Mouse (Mus musculus): ENCODE data around the gene Emsy.
A peak's percentile ranks its signal among the peaks of the same experiment; 100 is the strongest.

Gene Emsy

DNA sequence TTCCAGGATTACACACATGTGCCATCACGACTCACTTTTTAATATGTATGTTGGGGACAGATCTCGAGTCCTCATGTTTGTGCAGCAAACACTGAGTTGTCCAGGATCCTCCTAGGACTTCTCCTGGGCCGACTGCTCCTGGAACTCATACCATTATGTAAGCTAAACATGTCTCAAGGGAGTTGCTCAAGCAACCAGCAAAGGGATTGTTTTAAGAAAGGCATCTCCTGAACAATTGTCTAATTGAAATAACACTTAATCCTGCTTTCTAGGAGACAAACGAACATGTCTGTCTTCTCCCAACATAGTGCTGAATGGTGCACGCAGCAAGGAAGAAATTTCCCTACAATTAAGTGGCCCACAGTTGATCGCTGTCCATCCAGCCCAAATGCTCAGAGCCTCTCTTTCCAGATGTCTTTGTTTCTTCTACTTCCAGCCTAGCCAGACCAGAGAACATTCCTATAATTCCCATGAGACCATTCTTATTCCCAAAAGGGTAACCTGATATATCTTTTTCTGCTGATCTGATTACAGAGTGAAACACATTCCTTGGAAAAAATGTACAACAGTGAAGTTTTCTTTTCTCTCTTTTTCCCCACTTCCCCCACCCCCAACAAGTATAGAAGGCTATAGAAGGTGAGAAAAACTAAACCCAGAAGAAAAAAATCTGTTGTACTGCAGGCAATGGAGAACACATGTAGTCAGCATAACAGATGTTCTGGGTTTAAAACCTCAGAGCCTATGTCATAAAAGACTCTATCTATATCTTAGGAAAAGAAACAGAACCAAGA is 11.6 kb upstream of the Emsy start:
- no peak for DNase-seq

GRCm38 (mm10) chr7:98665726-98666125 is 9.1 kb upstream of the Emsy start:
- peak in 1 of 2 experiments; percentile 5 for DNase-seq

- DNase-seq = no peak
Observed at GRCm38 (mm10) chr7:98665166-98665565, 8.6 kb upstream of the Emsy start.

DNA sequence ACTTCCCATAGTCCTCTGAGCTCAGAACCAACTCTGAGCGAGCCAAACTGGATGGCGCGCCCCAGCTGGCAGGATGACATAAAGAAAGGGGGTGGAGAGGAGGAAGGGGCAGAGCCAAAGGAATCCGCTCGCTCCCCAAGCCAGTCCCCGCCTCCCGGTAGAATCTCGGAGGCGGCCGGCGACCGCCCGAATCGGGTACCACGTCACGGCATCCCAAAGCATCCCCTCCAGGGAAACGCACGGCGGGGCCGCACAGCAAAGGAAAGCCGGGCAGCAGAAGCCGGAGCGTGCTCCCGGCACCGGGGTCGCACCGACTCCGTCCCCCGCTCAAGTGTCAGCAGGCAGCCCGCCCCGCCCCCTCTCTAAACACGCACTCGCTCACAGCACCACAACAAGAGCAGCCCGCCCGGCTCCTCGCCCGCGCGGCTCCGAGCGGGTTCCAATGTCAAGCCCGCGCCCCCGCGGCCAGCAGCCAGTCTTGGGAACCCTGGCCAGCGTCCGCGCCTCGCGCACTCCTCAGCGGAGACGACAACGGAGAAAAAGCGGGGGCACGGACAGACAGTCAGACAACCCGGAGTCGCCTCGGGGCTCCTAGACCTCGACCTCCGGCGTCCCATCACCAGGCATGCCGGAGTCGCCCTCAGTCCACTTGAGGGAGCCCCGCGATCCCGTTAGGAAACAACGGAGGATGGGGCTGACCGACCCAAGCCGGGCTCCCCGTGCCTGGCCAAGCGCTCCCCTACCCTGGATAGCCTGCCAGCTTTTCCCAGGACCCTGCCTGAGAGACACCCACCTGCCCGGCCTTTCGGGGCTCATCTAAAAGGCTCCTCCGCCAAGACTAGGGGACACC is 677 bp downstream of the Emsy start:
- DNase-seq = peak; percentile 71 to 78

- DNase-seq = no peak
Observed at GRCm38 (mm10) chr7:98651651-98652050, 4.9 kb downstream of the Emsy start.

DNA sequence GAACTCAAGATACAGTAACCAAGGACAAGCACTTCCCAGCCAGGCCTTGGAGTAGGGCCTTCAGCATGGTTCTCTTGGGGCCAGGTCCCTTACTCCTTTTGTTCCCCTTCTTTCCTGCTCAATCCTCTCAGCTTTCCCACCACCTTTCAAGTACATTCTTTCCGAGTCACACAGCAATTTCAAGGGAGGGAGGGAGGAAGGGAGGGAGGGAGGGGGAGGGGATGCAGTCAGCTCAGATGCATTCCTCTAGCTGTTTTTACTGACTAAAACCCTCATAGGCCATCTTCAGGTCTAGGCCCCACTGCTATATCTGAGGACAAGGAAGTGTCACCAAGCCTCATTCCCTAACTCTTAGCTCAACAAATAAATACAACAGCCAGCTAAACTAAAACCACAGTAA is 12.3 kb downstream of the Emsy start:
- no peak for DNase-seq

- no peak for DNase-seq
Observed at GRCm38 (mm10) chr7:98636607-98637006, 20.0 kb downstream of the Emsy start.

DNA sequence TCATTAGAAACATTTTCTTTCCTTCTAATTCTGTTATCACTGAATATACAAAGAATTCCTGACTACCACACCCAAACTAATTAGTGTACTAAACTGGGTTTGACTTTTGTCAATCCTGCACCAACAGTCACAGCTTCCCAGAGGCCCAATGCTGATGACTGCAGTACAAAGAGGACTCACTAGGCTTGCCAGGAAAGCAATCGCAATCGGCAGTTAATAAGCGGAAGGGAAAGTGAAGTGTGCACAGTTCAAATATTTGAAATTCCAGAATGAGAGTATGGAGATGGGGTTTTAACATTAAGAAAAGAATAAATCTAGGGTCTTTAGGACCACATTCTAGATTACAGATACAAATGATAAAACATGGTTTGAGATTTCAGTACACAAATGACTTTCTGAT is 23.6 kb downstream of the Emsy start:
- no peak for DNase-seq

DNA sequence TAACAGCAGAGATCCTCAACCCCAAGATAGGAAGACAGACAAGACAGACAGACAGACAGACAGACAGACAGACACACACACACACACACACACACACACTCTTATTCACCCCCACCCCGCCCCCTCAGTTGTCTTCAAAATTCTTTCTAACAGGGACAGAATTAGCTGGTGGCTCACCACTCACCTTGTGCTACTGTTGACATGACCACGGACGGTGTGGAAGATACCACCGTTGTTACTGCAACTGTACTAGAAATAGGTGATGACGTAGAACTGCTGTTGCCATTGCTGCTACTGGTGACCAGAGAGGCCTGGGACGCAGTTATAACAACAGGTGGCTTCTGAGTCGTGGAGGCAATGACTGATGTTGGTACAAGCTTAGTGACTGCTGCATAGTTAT is 26.6 kb downstream of the Emsy start:
- no peak for DNase-seq

DNA sequence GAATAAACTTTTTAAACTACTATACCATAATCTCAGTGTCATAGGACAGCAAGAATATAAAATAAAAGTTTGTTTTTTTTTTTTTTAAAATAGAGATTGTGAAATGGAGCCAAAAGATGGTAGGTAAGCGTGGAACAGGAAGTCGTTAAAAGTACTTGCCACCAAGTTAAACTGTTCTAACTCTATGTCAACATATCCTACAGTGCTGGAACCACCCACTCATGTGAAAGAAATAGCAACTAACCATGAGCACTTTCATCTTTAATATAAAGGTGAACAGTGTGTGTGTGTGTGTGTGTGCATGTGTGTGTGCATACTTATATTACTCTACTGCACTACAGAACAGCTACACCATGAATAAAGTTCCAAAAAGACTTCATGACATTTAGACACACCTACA is 38.8 kb downstream of the Emsy start:
- no peak for DNase-seq

- DNase-seq = no peak
Observed at GRCm38 (mm10) chr7:98612936-98613335, 43.6 kb downstream of the Emsy start.

GRCm38 (mm10) chr7:98608520-98608919 is 48.1 kb downstream of the Emsy start:
- no peak for DNase-seq

- peak in 1 of 2 experiments; percentile 27 for DNase-seq
Observed at GRCm38 (mm10) chr7:98607158-98607557, 49.4 kb downstream of the Emsy start.

DNA sequence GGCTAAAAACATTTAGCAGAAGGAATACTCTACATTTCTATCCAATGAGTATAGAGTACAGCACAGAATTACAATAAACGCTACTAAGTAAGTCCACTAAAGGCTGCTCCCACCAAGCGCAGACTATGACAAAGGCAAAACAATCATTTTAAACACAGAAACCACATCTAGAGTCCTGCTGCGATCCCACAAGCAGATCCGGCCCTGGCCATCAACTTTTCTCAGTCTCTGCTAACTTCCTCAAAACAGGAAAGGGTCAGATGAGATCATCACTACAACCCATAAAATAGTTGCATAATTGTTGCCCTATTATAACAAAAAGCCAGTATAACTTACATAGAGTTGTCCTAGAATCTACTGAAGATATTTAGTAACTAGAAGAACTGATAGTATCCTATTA is 54.9 kb downstream of the Emsy start:
- no peak for DNase-seq

DNA sequence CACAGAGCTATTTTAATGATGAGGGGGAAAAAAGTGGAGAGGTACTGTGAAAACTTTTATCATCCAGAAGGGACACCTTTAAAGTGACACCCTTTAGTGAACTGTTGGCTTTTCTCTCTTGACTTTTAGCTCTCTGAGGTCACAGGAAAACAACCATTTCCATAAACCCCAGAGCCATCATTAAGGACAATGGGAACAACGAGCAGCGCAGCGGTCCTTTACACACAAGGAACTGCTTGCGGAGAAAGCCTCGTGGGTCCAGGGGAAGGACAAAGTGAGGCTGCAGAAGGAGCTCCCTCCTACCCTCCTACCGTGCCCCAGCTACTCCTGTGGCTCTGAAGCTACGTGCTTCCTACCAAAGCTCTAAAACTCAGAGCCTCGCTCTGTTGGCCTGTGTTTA is 59.2 kb downstream of the Emsy start:
- no peak for DNase-seq

DNA sequence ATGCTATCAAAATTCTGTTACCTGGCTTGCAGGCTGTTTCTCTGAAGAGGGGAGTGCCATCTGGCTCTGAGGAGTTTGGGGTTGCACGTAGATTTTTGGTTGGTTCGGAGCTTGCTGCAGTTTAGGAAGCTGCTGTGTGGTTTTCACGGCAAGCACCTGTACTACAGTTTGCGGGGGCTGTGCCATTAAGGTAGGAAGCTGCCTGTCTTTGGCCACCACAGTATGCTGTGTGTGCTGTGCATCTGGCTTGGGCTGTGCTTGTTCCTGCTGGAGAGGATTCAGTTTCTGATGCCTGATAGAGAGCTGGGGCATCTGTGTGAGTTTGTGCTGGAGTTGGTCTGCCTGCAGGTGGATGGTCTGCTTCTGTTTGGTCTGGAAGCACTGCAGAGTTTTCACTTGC is 61.9 kb downstream of the Emsy start:
- no peak for DNase-seq

DNA sequence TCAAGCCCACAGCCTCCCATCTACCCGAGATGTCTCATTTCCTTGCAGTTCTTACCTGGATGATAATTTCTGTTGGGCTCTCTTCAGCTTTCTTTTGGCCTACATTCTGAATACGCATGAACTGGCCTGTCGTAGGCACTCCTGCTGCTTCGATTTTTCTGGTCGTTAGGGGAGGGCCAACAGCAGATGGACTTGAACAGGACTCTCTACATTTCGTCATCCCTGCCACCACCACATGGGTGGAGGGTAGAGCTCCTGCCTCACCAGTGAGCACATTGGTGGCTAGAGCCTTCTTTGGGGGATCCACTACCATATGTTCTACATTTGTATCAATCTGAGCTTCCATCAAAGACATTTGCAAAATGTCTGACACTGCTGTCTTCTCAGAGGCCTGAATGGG is 63.3 kb downstream of the Emsy start:
- peak; percentile 33 to 47 for DNase-seq

DNA sequence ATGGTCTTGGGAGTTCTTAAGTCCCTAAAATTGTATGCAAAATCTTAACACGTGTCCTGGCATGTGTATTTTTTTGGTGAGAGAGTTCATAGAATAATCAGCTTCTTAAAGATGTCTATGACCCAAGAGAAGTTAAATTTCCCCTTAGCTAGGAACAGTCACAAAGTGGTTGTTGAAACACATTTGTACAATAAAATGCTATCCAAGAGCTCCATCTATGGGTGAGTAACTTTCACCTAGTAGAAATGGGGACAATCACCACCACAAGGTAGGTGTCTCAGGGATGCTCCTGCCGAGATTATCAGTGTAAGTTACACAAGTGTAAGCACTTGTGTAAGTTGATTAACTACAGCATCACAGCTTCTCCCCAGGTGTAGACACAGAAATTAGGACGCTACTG is 67.6 kb downstream of the Emsy start:
- no peak for DNase-seq

GRCm38 (mm10) chr7:98586313-98586712 is 70.3 kb downstream of the Emsy start:
- DNase-seq = no peak

GRCm38 (mm10) chr7:98584555-98584954 is 72.0 kb downstream of the Emsy start:
- no peak for DNase-seq

DNA sequence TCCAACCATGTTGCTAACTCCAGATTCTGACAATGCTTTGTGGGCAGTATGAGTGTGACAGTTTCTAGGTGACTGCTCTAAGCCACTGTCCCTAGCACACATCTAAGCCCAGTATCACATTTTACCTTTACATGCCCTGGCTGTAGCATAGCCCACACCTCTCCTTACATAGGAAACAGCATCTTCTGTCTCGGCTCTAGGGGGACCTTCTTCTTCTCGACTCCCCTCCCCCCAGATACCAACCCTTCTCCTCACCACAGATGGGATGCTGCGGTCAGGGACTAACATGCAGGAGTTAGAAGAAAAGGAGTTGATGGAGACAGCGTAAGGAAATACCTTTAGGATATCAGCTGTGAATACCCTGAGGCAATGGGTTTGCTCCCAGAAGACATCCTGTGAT is 75.3 kb downstream of the Emsy start:
- DNase-seq = no peak

- no peak for DNase-seq
Observed at GRCm38 (mm10) chr7:98580441-98580840, 76.1 kb downstream of the Emsy start.

DNA sequence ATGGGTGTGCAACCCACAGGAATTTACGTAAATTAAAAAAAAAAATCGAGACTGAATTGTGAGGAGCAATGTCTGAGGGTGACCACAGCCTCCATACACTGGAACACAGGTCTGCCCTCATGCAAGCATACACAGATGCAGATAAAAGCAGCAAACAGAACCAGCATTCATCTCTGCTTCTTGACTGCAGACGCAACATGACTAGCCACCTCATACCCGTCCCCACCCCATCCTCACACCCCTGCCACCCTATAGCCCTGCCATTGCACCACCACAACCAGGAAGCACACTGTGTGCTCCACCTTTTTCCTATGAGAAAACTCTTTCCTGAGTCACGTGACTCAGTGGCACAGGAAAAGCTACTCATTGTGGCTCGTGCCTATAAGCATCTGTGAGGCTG is 76.9 kb downstream of the Emsy start:
- DNase-seq = no peak

DNA sequence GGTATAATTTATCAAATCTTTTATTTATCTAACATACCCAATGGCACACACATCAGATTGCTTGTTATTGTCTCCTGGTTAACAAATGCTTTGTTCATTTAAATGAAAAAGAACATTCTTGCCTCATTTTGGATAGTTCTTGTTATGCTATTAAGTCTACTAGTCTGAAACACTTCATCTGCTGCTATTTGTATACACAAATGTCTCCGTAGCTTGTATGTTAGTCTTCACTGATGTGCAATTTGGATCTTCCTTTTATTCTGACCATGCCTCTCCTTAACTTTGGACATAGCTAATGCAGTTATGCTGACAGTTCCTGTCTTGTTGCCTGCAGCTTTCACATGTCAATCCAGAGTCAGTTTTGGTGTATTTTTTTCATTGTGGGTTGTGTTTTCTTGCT is 79.1 kb downstream of the Emsy start:
- no peak for DNase-seq

Measured in cerebellum, adult 18-20 months (tissue).